Mouse (Mus musculus) C2C12 (cell line): ENCODE measurements at regions not wholly inside any gene's neighbourhood (a gene's known extent, or its start where the extent isn't known, plus 50 kb on each side); places are given as distances from the start of the nearest gene placed in this dataset.

ENCODE experiments used
- H3K27me3 ChIP-seq: one replicate; pipeline ENCODE4 v1.6.1; 2011; ENCODE audit not compliant: control insufficient read depth, insufficient read depth, insufficient read length
- H3K36me3 ChIP-seq: one replicate; pipeline ENCODE4 v1.6.1; 2011; ENCODE audit not compliant: control insufficient read depth, insufficient read depth
- H3K4me3 ChIP-seq: one replicate; pipeline ENCODE4 v1.5.1; 2011; ENCODE audit warnings: mild to moderate bottlenecking, control low read depth; ENCODE audit not compliant: poor library complexity, insufficient read depth, severe bottlenecking
- H3K79me2 ChIP-seq: one replicate; pipeline ENCODE4 v1.6.1; 2011; ENCODE audit not compliant: control insufficient read depth, insufficient read depth
- H3K79me3 ChIP-seq: one replicate; pipeline ENCODE4 v1.6.1; 2011; ENCODE audit warnings: low read depth, control low read depth
- H3ac ChIP-seq: one replicate; pipeline ENCODE3; 2011; ENCODE audit warnings: low read depth; ENCODE audit not compliant: control insufficient read depth, insufficient read length
- CEBPB ChIP-seq: IDR thresholded peaks from one replicate; pipeline ENCODE4 v1.6.1; 2011; ENCODE audit warnings: low read depth, mild to moderate bottlenecking, control low read depth, moderate library complexity
- CTCF ChIP-seq: IDR thresholded peaks from one replicate; pipeline ENCODE4 v1.5.1; 2011; ENCODE audit not compliant: control insufficient read depth, insufficient read depth, insufficient read length
- FOSL1 ChIP-seq: IDR thresholded peaks from one replicate; pipeline ENCODE4 v1.8.0; 2011; ENCODE audit warnings: mild to moderate bottlenecking, low read length; ENCODE audit not compliant: poor library complexity, insufficient read depth, severe bottlenecking
- MAX ChIP-seq: IDR thresholded peaks from one replicate; pipeline ENCODE4 v1.6.1; 2011; ENCODE audit warnings: mild to moderate bottlenecking, control low read depth
- MYOD1 ChIP-seq: IDR thresholded peaks from one replicate; pipeline ENCODE4 v1.6.1; 2011; ENCODE audit warnings: low read depth; ENCODE audit not compliant: control insufficient read depth, insufficient read length
- MYOG ChIP-seq: IDR thresholded peaks from one replicate; pipeline ENCODE4 v1.6.1; 2011; ENCODE audit not compliant: control insufficient read depth, insufficient read length; ENCODE audit errors: extremely low read depth
- USF1 ChIP-seq: IDR thresholded peaks from one replicate; pipeline ENCODE4 v1.6.1; 2011; ENCODE audit warnings: low read depth, mild to moderate bottlenecking, control low read depth, moderate library complexity

DNA sequence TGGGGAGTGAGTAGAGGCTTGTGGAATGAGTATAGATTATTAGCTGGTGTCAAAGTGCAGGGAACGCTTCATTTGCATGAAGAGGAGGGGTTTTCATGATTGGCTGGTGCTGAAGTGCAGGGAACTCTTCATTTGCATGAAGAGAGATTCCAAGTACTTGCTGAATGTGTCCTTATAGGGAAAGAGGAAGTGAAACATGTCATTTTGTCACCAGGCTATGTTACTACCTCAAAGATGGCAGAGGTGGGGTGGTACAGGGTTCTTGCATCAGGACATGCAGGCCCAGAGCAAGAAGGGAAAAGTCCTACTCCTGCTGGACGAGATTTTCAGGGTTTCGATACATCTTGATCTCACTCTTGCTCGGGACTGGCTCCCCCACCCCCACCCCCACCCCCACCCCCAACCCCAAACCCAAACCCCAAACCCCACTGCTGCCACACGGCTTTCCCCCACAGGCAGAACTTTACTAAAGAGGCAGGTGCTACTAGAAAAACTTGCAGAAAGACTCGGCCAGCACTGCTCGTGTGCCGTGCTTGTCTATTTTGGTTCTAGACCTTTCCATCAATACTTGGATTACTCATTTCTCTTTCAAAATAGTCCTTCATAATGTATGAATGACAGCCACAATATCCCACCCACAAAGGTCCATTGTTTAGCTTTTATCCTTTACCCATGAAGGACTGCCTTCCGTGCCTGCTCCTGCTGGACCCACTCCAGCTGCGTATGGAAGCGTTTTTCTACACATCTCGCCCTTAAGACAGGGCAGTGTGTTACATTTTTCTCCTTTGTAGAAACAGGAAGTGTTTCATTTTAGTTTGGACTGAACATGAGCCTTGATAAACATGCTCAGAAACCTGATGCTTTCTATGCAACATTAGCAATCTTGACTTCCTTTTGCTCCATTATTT lies 223.0 kb upstream of the N6amt1 start:
- Histone ChIP-seq H3K79me2 (no peaks in the 10 kb centered on the region), H3K4me3 (no peak overlapping the region), H3K27me3 (no peaks in the 10 kb centered on the region), H3K36me3 (no peaks in the 10 kb centered on the region), H3K79me3 (no peaks in the 10 kb centered on the region), H3ac (no peak overlapping the region)
- no peak for TF ChIP-seq CTCF
- no peak for TF ChIP-seq MAX
- no peak for TF ChIP-seq FOSL1
- TF ChIP-seq CEBPB = no peak
- no peak for TF ChIP-seq USF1
- no peak for TF ChIP-seq MYOG
- TF ChIP-seq MYOD1 = no peak

DNA sequence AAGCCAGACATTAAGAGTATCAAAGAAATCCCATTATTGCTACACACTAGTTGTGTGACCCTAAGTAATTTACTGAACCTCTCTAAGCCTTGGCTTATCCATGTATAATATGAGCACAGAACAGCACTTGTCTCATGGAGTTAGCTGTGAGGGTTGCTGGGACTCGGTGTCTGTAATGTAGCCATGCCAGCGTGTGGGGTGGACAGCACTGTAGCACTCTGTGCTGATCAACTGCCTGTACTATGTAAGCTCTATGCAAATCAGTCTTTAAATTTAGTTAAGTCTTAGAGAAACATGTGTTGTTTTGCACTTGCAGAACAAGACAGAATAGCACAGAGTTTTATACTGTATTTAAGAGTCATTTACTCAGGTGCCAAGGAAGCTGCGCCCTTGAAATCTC lies 225.0 kb upstream of the N6amt1 start:
- no peaks in the 10 kb centered on the region for H3K27me3 ChIP-seq
- no peaks in the 10 kb centered on the region for H3K36me3 ChIP-seq
- no peaks in the 10 kb centered on the region for H3K79me3 ChIP-seq
- no peaks in the 10 kb centered on the region for H3K79me2 ChIP-seq
- no peak overlapping the region for H3K4me3 ChIP-seq
- TF ChIP-seq MAX (no peak), MYOD1 (no peak), USF1 (no peak), CTCF (no peak)
- no peak overlapping the region for H3ac ChIP-seq

DNA sequence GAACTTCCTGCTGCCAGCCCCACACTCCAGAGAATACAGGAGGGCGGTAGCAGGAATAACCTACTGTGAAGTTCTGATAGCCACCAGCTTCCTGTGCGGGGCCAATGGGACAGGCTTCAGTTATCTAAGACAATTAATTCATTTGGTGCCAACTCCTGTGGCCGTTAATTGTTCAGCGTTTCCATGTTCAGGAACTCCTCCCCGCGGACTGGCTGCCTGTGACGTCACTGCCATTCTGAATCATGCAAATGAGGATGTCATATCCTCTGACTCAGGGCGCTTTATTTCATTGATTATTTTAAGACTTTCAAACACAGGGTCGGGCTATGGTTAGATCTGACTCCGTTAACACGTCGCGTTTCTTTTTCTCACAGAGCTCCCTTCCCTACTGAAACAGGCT lies 225.8 kb upstream of the N6amt1 start:
- Histone ChIP-seq H3K79me3 (no peaks in the 10 kb centered on the region), H3K4me3 (no peak overlapping the region), H3K36me3 (no peaks in the 10 kb centered on the region), H3K79me2 (no peaks in the 10 kb centered on the region), H3ac (no peak overlapping the region), H3K27me3 (no peaks in the 10 kb centered on the region)
- TF ChIP-seq CEBPB = no peak
- no peak for TF ChIP-seq MYOD1
- TF ChIP-seq MAX = no peak
- TF ChIP-seq CTCF = no peak
- no peak for TF ChIP-seq MYOG
- TF ChIP-seq FOSL1 = no peak
- TF ChIP-seq USF1 = no peak

DNA sequence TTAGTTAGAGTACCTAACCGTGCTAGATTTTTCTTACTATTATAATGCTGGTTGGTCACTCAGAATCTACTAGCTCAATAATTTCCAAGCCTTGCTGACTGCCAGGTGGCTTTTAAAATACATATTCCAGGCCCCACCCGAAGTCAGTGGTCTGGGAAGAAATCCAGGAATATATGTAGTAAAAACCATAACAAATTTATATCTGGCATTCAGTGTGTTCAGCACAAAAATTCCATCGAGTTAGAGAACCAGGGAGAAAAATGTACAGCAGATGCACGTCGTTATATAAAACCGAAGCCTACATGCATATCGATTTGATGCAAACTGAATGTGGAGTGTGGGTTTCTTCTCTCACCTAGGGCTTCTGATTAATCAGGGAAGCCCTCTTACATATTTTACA lies 229.5 kb upstream of the N6amt1 start:
- TF ChIP-seq CTCF (no peak), CEBPB (no peak), MAX (no peak), FOSL1 (no peak), MYOD1 (no peak)
- H3K79me3 ChIP-seq = no peaks in the 10 kb centered on the region
- no peak overlapping the region for H3ac ChIP-seq
- no peaks in the 10 kb centered on the region for H3K27me3 ChIP-seq
- H3K36me3 ChIP-seq = no peaks in the 10 kb centered on the region
- H3K79me2 ChIP-seq = no peaks in the 10 kb centered on the region
- H3K4me3 ChIP-seq = no peak overlapping the region

DNA sequence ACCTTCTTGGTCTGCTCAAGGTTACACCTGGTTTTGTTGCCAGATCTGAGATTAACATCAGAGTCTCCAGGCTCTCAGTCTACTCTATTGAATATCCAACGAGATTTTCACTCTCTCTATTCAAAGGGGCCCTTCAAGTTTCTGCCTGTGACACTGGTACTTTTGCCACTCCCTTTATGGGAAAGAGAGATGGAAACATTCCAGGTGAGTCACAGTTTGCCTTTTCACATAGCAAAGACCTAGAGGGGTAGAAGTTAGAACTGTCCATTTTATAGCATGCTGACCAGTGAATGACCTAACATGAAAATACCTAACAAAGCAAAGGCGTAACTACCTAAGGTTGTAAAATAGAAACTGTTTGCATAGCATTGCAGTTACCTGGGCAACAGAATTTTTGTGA lies 250.4 kb upstream of the N6amt1 start:
- Histone ChIP-seq H3K79me2 (no peaks in the 10 kb centered on the region), H3K27me3 (no peaks in the 10 kb centered on the region), H3K4me3 (no peak overlapping the region), H3K36me3 (no peaks in the 10 kb centered on the region), H3ac (no peak overlapping the region), H3K79me3 (no peaks in the 10 kb centered on the region)
- TF ChIP-seq MYOD1 (no peak), CEBPB (no peak), MAX (no peak), FOSL1 (no peak), USF1 (no peak), MYOG (no peak), CTCF (no peak)

DNA sequence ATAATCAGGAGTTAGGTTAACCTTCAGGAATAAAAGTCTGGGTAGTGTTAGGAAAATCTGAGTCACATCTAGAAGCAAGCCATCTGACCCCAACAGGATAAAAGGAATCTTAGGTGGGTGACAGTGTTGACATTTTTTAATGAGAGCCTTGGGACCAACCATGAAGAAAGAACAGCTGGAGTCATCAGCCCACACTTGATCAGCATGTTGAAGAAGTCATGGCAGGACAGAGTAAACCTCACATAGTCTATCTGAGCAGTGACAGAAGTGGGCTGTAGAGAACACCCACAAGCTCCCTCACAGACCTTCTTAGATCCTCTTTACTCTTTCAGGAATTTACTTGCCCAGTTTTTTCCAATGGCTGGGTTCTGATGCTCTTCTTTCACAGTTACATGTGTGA lies 251.9 kb upstream of the N6amt1 start:
- Histone ChIP-seq H3K79me3 (no peaks in the 10 kb centered on the region), H3K4me3 (no peak overlapping the region)

More for the DNA sequence above, 251.9 kb upstream of the N6amt1 start:
- TF ChIP-seq FOSL1 = no peak
- TF ChIP-seq MYOG = no peak
- no peak for TF ChIP-seq CEBPB
- TF ChIP-seq MYOD1 = no peak
- TF ChIP-seq USF1 = no peak
- TF ChIP-seq CTCF = no peak
- no peak for TF ChIP-seq MAX
- Histone ChIP-seq H3K79me2 (no peaks in the 10 kb centered on the region), H3K36me3 (no peaks in the 10 kb centered on the region), H3ac (no peak overlapping the region), H3K27me3 (no peaks in the 10 kb centered on the region)
